Mouse (Mus musculus) lung, adult 2 months (tissue): ENCODE measurements around the gene Scamp3.

ENCODE experiments used
- CTCF ChIP-seq: fragments of 200-500 bp; IDR thresholded peaks from 2 replicates; pipeline ENCODE4 v1.5.1; 2011; ENCODE audit warnings: mild to moderate bottlenecking, low read length, control low read depth; ENCODE audit not compliant: insufficient read depth
- POLR2A ChIP-seq: fragments of 200-500 bp; IDR thresholded peaks from 2 replicates; pipeline ENCODE4 v1.6.1; 2011; ENCODE audit warnings: low read depth, mild to moderate bottlenecking, control low read depth, low read length, borderline replicate concordance; ENCODE audit errors: extremely low read depth

DNA sequence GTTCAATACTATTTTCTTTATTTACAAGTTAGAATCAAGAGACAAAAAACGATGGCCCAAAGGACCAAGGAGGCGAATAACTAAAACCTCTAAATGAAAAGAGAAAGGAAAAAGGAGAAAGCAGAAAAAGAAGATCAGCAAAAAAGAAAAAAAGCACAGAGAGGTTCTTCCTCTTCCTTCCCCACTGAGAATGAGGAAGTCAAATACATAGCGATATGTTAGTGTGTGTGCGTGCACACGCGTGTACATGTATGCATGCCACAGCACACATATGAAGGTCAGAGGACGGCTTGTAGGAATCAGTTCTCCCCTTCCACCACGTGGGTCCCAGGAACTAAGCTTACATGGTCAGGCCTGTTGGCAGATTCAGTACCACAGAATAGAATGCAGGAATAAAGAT lies 20.3 kb upstream of the Scamp3 start:
- TF ChIP-seq POLR2A, result no peak
- TF ChIP-seq CTCF, result no peak
